ENCODE assay signal across 12 mouse cellular contexts in genomic region chr19:54533858-54534257, GRCm38 (mm10).
DNase-seq lines count a peak whose midpoint lies in the region; ATAC-seq and TF ChIP-seq lines count a peak whose summit lies in the region.
"Had no signal": no experiment of that assay in that cellular context is flagged by ENCODE, and none has a peak within 500 bp of the region (broad histone marks: within the 10 kb centered on the region; RNA-seq: fewer than 3 reads in every experiment).

No protein-coding gene starts in this region.

- H3K4me1 ChIP-seq in hindbrain, postnatal 0 days (ENCODE audit: insufficient read depth, low read length) = no peaks in the 10 kb centered on the region
- H3K4me1 ChIP-seq in hindbrain, embryonic 10.5 days (replicated peaks) = no peaks in the 10 kb centered on the region
- no peaks in the 10 kb centered on the region for H3K4me1 ChIP-seq in midbrain, embryonic 14.5 days (ENCODE audit: control insufficient read depth, insufficient read depth, low read length)
- H3K4me1 ChIP-seq in midbrain, embryonic 11.5 days (ENCODE audit: control insufficient read depth, insufficient read depth, low read length) = no peaks in the 10 kb centered on the region
- no peaks in the 10 kb centered on the region for H3K4me1 ChIP-seq in stomach, postnatal 0 days (replicated peaks; ENCODE audit: control insufficient read depth, insufficient read depth)
- H3K4me1 ChIP-seq: midbrain, embryonic 15.5 days; neural tube, embryonic 15.5 days had no signal

- TF ChIP-seq CTCF in hindbrain, postnatal 0 days (IDR thresholded peaks at IDR 0.05; ENCODE audit: low read depth) = peak; percentile 68
- TF ChIP-seq CTCF in stomach, postnatal 0 days (IDR thresholded peaks at IDR 0.05; ENCODE audit: low read depth) = peak; percentile 73

- ATAC-seq in hindbrain, postnatal 0 days = no peak
- no peak for ATAC-seq in midbrain, embryonic 14.5 days (ENCODE audit: low FRiP score, low TSS enrichment)
- no peak for ATAC-seq in midbrain, embryonic 11.5 days (ENCODE audit: low FRiP score)
- no peak for ATAC-seq in stomach, postnatal 0 days (ENCODE audit: low FRiP score, low TSS enrichment)
- ATAC-seq: midbrain, embryonic 15.5 days had no signal

- H3K27ac ChIP-seq in hindbrain, postnatal 0 days = no peak overlapping the region
- no peak overlapping the region for H3K27ac ChIP-seq in hindbrain, embryonic 10.5 days
- H3K27ac ChIP-seq in midbrain, embryonic 14.5 days (replicated peaks; ENCODE audit: low read depth, low read length) = no peak overlapping the region
- H3K27ac ChIP-seq in midbrain, embryonic 11.5 days (ENCODE audit: low read depth, low read length) = no peak overlapping the region
- no peak overlapping the region for H3K27ac ChIP-seq in stomach, postnatal 0 days (replicated peaks)
- H3K27ac ChIP-seq: midbrain, embryonic 15.5 days; neural tube, embryonic 15.5 days had no signal

- no peak overlapping the region for H3K9ac ChIP-seq in hindbrain, postnatal 0 days (replicated peaks; ENCODE audit: low read length)
- no peak overlapping the region for H3K9ac ChIP-seq in midbrain, embryonic 14.5 days (replicated peaks; ENCODE audit: low read length)
- no peak overlapping the region for H3K9ac ChIP-seq in midbrain, embryonic 11.5 days (ENCODE audit: low read length)
- H3K9ac ChIP-seq in stomach, postnatal 0 days (ENCODE audit: low read length) = no peak overlapping the region
- H3K9ac ChIP-seq: midbrain, embryonic 15.5 days; neural tube, embryonic 15.5 days had no signal

- H3K4me3 ChIP-seq in hindbrain, postnatal 0 days (ENCODE audit: low read length) = no peak overlapping the region
- H3K4me3 ChIP-seq in hindbrain, embryonic 10.5 days = no peak overlapping the region
- H3K4me3 ChIP-seq in midbrain, embryonic 14.5 days (replicated peaks; ENCODE audit: low read depth, low read length) = no peak overlapping the region
- no peak overlapping the region for H3K4me3 ChIP-seq in midbrain, embryonic 11.5 days (ENCODE audit: low read depth, low read length)
- no peak overlapping the region for H3K4me3 ChIP-seq in stomach, postnatal 0 days (ENCODE audit: low read depth, low read length)
- H3K4me3 ChIP-seq: midbrain, embryonic 15.5 days; neural tube, embryonic 15.5 days had no signal

- TF ChIP-seq EP300 in stomach, postnatal 0 days (optimal IDR thresholded peaks at IDR 0.05) = no peak

- no peaks in the 10 kb centered on the region for H3K27me3 ChIP-seq in hindbrain, postnatal 0 days (ENCODE audit: insufficient read depth, low read length)
- H3K27me3 ChIP-seq in hindbrain, embryonic 10.5 days (ENCODE audit: insufficient read depth, poor library complexity, severe bottlenecking) = no peaks in the 10 kb centered on the region
- no peaks in the 10 kb centered on the region for H3K27me3 ChIP-seq in midbrain, embryonic 14.5 days (ENCODE audit: control insufficient read depth, insufficient read depth, low read length)
- no peaks in the 10 kb centered on the region for H3K27me3 ChIP-seq in midbrain, embryonic 11.5 days (ENCODE audit: control insufficient read depth, insufficient read depth, low read length)
- H3K27me3 ChIP-seq in stomach, postnatal 0 days (ENCODE audit: control insufficient read depth, insufficient read depth, low read length) = no peaks in the 10 kb centered on the region
- H3K27me3 ChIP-seq: midbrain, embryonic 15.5 days; neural tube, embryonic 15.5 days had no signal

- no peaks in the 10 kb centered on the region for H3K36me3 ChIP-seq in hindbrain, postnatal 0 days (ENCODE audit: insufficient read depth, low read length)
- no peaks in the 10 kb centered on the region for H3K36me3 ChIP-seq in hindbrain, embryonic 10.5 days
- no peaks in the 10 kb centered on the region for H3K36me3 ChIP-seq in midbrain, embryonic 14.5 days (ENCODE audit: control insufficient read depth, insufficient read depth, low read length)
- H3K36me3 ChIP-seq in midbrain, embryonic 11.5 days (ENCODE audit: control insufficient read depth, insufficient read depth, low read length) = no peaks in the 10 kb centered on the region
- H3K36me3 ChIP-seq in stomach, postnatal 0 days (ENCODE audit: control insufficient read depth, insufficient read depth, low read length) = no peaks in the 10 kb centered on the region
- H3K36me3 ChIP-seq: midbrain, embryonic 15.5 days; neural tube, embryonic 15.5 days had no signal

- H3K4me2 ChIP-seq in hindbrain, postnatal 0 days (ENCODE audit: low read depth, low read length) = no peak overlapping the region
- H3K4me2 ChIP-seq in midbrain, embryonic 14.5 days (ENCODE audit: low read length) = no peak overlapping the region
- no peak overlapping the region for H3K4me2 ChIP-seq in midbrain, embryonic 11.5 days
- H3K4me2 ChIP-seq in stomach, postnatal 0 days (replicated peaks; ENCODE audit: low read depth) = no peak overlapping the region
- H3K4me2 ChIP-seq: midbrain, embryonic 15.5 days; neural tube, embryonic 15.5 days had no signal

- H3K9me3 ChIP-seq in hindbrain, postnatal 0 days (ENCODE audit: low read length) = no peaks in the 10 kb centered on the region
- H3K9me3 ChIP-seq in hindbrain, embryonic 10.5 days = no peaks in the 10 kb centered on the region
- no peaks in the 10 kb centered on the region for H3K9me3 ChIP-seq in midbrain, embryonic 14.5 days (ENCODE audit: control insufficient read depth, low read length)
- no peaks in the 10 kb centered on the region for H3K9me3 ChIP-seq in midbrain, embryonic 11.5 days (ENCODE audit: control insufficient read depth, low read length)
- no peaks in the 10 kb centered on the region for H3K9me3 ChIP-seq in stomach, postnatal 0 days (ENCODE audit: control insufficient read depth, low read length)
- H3K9me3 ChIP-seq: midbrain, embryonic 15.5 days; neural tube, embryonic 15.5 days had no signal

- peak; percentile 2 to 33 for DNase-seq in adrenal gland, postnatal 36 days
- DNase-seq in adrenal gland, adult 8-10 months = no peak
- DNase-seq in hindbrain, postnatal 0 days (ENCODE audit: low spot score) = peak; percentile 33
- no peak for DNase-seq in hindbrain, embryonic 10.5 days (ENCODE audit: low spot score)
- DNase-seq in midbrain, embryonic 14.5 days = peak; percentile 49
- no peak for DNase-seq in midbrain, embryonic 11.5 days (ENCODE audit: low spot score, missing footprints)
- no peak for DNase-seq in stomach, postnatal 0 days (ENCODE audit: low spot score)
- DNase-seq in gastrocnemius, postnatal 10 days = no peak
- DNase-seq: cerebellum, adult 11 months; lung, adult 2 months had no signal

Comparison
In these comparisons a context has a peak if more than half of its experiments do, and no peak if none do; other contexts are left out.
1. DNase-seq: peak in adrenal gland, postnatal 36 days (2 of 2), hindbrain, postnatal 0 days (single experiment) and midbrain, embryonic 14.5 days (single experiment); none in adrenal gland, adult 8-10 months (single experiment), hindbrain, embryonic 10.5 days (single experiment), midbrain, embryonic 11.5 days (single experiment), stomach, postnatal 0 days (single experiment) and gastrocnemius, postnatal 10 days (single experiment).